Mouse (Mus musculus) forelimb bud, embryonic 11.5 days (tissue): ENCODE measurements around the gene Ccdc190.
A peak's percentile ranks its signal among the peaks of the same experiment; 100 is the strongest.

Experiments
- DNase-seq: peaks from one replicate; pipeline ENCODE4 v3.0.0-alpha.2; 2012; ENCODE audit warnings: low read depth, low spot score

Ccdc190 gene

DNA sequence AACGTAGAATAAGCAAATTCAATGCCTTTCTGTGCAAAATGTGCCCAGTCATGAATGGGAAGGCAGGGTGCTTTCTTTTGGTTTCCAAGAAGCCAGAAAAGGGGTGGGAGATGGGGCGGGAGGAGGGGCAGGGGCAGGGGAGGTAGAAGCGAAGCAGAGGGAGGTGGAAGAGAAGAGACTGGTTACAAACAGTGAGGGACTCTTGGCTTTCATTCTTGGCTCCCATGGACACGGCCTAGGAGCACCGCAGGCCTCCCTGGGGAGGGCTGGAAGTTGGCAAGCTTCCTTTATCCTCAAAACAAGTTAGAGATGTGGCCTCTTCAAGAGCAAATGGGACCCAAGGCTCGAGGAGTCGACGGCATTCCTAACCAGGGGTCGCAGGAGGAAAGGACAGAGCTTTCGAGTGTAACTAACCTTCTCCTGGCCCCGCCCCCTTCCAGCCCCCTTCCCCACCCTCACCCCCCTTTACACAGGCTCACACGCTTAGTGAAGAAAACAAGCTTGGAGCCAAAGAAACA lies at the start of gene Ccdc190:
Gene Ccdc190 (plus strand): TSS at position 195 of the 518 bp plus-strand sequence.
- no peak for DNase-seq

DNA sequence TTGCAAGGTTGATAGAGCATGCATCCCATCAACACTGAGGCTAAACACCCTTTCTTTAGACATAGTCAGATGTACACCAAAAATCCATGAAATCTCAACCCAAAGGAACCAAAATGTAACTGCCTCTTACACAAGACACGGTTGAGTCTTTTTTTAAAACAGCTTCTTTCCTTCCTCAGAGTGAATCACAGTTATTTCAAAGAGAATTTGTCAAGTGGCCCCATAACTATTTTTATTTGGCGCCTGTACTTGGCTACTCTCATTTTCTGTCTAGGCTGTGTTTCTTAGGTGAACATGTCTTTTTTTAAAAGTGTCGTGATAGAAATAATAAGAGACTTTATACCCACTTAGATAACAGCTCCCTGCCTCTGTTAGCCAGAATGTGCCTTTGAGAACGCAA lies 49.4 kb upstream of the Ccdc190 start:
- DNase-seq, result no peak

DNA sequence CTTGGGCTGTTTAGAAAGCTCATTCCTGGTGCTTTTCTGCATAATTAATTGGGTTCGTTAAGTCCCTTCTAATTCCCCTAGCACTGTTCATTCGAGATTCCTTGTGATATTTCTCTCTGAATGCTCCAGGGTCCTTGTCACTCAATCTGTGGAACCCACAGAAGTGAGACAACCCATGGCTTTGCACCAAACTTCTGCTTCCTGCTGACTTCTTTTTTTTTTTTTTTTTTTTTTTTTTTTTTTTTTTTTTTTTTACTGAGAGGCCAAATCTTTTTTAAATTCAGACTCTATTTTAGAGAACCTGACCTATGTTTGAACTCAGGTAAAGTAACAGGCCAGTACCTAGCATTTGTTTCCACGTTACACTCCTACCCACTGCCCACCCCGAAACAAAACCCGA lies 48.3 kb upstream of the Ccdc190 start:
- no peak for DNase-seq

DNA sequence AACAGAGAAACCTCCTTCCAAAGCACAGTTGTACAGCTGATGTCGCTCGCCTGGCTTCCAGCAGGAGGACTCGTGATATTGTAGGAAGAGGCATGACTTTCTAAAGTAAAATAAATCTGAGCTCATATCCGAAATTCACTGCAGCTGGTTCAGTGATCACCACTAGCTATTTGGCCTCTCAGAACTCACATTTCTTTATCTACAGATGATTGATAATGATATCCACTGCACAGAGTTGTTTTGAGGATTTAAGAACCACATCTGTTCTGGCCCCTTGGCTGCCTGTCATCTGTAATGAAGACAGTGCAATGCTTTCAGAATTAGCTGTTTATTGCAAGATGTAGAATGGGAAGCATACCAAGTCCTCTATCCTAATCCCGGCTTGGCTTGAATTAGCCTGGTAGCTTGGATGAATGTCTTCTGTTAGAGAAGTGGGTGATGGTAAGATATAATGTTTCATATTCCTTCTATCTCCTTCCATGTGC lies 45.3 kb upstream of the Ccdc190 start:
- no peak for DNase-seq

GRCm38 (mm10) chr1:169889250-169889649 lies 39.2 kb upstream of the Ccdc190 start:
- no peak for DNase-seq

GRCm38 (mm10) chr1:169893976-169894375 lies 34.5 kb upstream of the Ccdc190 start:
- DNase-seq, result no peak

DNA sequence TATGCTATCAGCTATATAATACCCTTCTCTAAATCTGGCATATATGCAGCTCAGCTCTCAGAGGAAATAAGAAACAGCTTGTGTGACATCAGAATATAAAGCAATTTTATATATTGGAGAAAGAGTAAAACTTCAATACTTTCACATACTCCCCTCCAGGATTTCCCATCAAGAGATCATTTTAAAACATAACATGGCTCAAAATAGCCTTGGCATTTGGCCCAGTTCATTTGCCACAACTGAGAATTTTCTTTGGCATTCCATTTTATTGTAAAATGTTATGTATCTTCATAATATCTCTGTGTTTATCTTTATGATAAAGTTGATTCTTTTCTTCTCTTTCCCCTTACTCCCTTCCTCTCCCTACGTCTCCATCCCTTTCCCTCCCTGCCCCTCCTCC lies 32.8 kb upstream of the Ccdc190 start:
- no peak for DNase-seq

- no peak for DNase-seq
Measured at GRCm38 (mm10) chr1:169897916-169898315, 30.5 kb upstream of the Ccdc190 start.

GRCm38 (mm10) chr1:169898607-169899006 lies 29.8 kb upstream of the Ccdc190 start:
- DNase-seq, result no peak

DNA sequence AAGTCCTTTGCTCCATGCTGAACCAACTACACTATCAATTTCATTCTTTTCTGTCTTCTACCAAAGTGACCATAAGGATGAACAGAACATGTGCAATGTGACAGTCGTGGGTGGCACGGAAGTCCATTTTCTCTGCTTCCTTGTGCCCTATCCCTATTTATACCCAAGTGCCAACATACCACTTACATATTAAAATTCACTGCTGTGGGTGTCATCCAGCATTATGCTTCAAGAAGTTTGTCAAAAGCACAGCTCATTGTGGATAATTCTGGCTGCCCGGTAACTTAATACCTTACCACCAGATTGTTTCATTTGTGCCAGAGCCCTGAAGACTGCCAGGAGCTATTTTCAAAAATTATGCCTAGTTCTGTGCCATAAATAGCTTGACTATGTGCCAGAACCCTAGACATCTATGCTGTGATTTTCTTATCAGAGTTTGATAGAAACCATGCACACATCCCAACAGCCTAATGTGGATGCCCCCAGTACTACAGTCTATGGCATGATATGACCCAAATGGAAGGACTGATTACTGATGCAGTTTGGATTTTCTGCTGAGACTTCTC lies 27.6 kb upstream of the Ccdc190 start:
- DNase-seq, result no peak

- no peak for DNase-seq
Measured at GRCm38 (mm10) chr1:169909163-169909562, 19.3 kb upstream of the Ccdc190 start.

DNA sequence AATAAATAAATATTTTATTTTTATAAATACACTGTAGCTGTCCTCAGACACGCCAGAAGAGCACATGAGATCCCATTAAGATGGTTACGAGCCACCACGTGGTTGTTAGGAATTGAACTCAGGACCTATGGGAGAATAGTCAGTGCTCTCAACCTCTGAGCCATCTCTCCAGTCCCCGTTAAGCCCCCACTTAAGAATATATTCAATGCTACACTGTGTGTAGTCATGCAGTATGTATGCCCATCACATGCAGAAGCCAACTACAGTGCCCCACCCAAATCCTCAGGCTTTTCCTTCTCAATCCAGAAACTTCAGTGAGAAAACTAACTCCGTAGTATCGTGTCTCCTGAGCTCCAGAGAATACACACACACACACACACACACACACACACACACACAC lies 18.8 kb upstream of the Ccdc190 start:
- DNase-seq, result no peak

- DNase-seq, result no peak
Measured at GRCm38 (mm10) chr1:169910751-169911150, 17.7 kb upstream of the Ccdc190 start.

DNA sequence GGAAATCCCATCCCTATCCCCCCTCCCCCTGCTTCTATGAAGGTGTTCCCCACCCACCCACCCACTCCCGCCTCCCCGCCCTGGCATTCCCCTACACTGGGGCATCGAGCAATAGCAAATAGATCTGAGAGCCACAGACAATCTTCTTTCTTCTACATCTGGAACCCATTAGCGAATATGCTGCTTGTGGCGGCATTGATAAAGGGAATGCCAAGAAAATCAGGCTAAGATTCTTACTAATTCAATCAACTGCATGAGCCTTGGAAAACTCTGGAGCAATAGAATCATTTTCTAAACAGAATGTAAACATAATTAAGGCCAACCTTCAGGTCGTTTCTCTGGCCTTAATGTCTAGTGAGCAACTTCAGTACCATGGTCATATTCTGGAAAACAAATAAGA lies 16.9 kb upstream of the Ccdc190 start:
- no peak for DNase-seq

GRCm38 (mm10) chr1:169916659-169917058 lies 11.8 kb upstream of the Ccdc190 start:
- DNase-seq, result peak; percentile 75

DNA sequence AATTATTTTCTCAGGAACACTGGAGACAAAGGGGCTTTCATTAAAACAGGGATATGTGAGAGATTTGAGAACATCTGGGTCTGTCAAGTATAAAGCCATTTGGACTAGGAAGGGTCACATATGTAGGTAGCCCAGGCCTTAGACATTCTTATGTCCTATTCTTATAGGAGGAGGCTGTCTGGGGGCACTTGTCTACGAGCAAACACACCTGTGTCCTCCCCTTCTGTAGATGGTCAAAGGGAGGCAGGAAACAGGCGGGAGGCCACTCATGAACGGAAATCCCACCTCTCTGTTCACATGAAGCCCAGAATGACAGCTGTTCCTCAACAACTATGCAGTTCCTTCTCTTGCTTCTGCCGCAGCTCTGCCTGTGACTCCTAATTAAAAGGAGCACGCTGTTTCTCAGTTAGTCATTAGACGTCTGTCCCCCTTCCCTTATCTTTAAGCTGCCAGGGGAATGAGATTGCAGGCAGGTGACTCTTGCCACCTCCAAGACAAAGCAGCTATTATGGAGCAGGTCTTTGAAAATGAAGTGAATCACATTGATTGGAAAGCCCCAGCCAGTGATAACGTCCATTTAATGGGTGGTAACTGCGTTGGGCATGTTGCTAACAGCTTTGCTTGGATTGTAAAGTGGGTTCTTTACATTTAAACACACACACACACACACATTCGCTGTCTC lies 11.2 kb upstream of the Ccdc190 start:
- no peak for DNase-seq

DNA sequence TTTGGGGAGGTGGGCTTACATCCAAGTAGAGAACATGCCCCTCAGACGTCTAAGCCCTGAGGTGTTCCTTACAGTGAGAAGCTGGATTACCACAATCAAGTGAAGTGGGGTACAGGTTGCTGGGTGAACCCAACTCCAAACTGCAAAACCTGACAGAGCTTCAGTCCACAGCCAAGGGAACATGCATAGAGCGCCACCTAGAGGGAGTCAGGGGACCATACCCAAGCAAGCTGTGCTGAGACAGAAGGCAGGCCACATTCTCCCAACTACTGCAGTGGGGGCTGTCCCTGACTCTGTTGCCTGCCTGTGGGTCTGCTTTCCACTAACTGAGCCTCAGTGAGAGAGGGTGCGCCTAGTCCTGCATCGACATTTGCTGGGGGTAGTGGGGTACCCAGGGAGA lies 10.4 kb upstream of the Ccdc190 start:
- DNase-seq, result peak; percentile 69

DNA sequence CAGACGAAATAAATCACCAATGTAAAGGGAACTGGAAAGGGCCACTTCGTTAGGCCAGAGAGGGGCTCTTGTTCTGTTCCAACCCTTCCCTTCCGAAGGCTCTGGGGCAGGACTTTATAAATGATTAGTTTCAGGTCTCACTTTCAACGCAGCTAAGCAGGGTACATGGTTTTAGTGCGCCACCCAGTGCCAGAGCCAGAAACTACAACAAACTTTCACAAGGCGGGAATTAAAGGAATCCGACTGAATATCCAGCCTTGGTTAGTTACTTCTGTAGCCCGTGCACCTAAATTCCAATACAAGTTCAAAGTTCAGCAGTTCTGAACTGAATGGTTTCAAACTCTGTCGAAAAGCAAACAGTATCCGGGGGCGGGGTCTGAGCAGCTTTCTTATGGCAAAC lies 9.2 kb upstream of the Ccdc190 start:
- peak; percentile 89 for DNase-seq

DNA sequence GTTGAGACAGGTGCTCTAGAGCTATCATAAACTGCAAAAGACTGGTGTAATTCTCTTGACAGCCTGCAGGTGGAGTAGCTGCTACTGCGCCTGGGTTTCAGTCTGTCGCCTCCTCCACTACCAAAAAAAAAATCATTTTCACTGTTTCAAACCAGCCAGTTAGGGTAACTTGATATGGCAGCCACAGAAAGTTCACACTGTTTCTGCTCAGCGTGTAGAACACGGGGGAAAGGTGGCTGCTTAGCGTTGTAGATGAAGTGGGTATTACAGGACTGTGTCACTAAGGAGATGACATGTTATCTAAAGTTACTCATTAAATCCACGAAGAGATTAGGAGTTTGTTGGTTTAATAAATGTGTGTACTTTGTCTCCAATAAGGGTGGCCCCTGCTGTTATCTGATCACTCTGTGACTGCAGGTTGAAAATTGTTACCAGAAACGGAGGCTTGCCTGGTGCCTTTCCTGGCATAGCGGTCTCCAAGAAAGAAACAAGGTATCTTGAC lies 6.7 kb upstream of the Ccdc190 start:
- peak; percentile 52 for DNase-seq

DNA sequence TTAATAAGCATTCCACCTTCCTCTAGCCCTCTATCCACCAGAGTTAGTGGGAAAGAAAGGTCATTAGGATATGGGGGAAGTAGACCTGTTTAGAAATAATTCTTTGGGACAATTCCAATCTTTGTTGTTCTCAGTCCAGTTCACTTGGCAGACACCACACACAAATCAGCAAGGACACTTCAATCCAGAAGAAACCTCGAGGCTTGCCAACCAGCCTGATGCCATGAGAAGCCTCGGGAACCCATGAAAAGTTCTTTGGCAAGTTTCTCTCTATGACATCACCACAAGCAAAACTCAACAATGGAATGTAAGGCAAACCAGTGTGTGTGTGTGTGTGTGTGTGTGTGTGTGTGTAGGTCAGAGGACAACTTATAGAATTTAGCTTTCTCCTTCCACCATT lies 3.9 kb upstream of the Ccdc190 start:
- no peak for DNase-seq

- no peak for DNase-seq
Measured at GRCm38 (mm10) chr1:169927753-169928369, 587 bp upstream of the Ccdc190 start.

GRCm38 (mm10) chr1:169931698-169932097 lies 3.2 kb downstream of the Ccdc190 start:
- no peak for DNase-seq
